Mouse (Mus musculus) liver, embryonic 11.5 days (tissue): Measurements from ENCODE around the gene 4931409K22Rik. TPM values are rescaled to one million over a fixed set of nuclear protein-coding genes. Genes with fewer than 3 reads are reported as not detected.
A peak's percentile ranks its signal among the peaks of the same experiment; 100 is the strongest.

Experiments
- ATAC-seq: fragments of 200-750 bp; cut with Nextera tagmentation; replicated peaks from 2 replicates; pipeline ENCODE4 v1.8.0; 2017; ENCODE audit warnings: moderate number of reproducible peaks, mild to moderate bottlenecking, moderate TSS enrichment, moderate library complexity; ENCODE audit not compliant: low FRiP score
- DNase-seq: peaks from one replicate; pipeline ENCODE4 v3.0.0-alpha.2; 2017; ENCODE audit warnings: low spot score
- H3K27ac ChIP-seq: fragments of 300-500 bp; sonication (generic); 2 replicates; pipeline ENCODE4 v1.5.1; 2014; ENCODE audit warnings: mild to moderate bottlenecking, low read depth, low read length, control low read depth
- H3K27me3 ChIP-seq: fragments of 300-500 bp; sonication (generic); replicated peaks from 2 replicates; pipeline ENCODE4 v1.6.1; 2014; ENCODE audit warnings: low read length, mixed read lengths; ENCODE audit not compliant: control insufficient read depth, insufficient read depth
- H3K36me3 ChIP-seq: fragments of 300-500 bp; sonication (generic); 2 replicates; pipeline ENCODE4 v1.6.1; 2014; ENCODE audit warnings: mild to moderate bottlenecking, low read length, moderate library complexity, mixed read lengths; ENCODE audit not compliant: control insufficient read depth, insufficient read depth
- H3K4me1 ChIP-seq: fragments of 300-500 bp; sonication (generic); replicated peaks from 2 replicates; pipeline ENCODE4 v1.6.1; 2014; ENCODE audit warnings: low read length, mixed read lengths; ENCODE audit not compliant: control insufficient read depth, insufficient read depth
- H3K4me2 ChIP-seq: fragments of 300-500 bp; sonication (generic); 2 replicates; pipeline ENCODE4 v1.6.1; 2014; ENCODE audit warnings: mild to moderate bottlenecking, control low read depth, moderate library complexity
- H3K4me3 ChIP-seq: fragments of 300-500 bp; sonication (generic); 2 replicates; pipeline ENCODE4 v1.5.1; 2014; ENCODE audit warnings: low read depth, low read length, control low read depth
- H3K9ac ChIP-seq: fragments of 300-500 bp; sonication (generic); 2 replicates; pipeline ENCODE4 v1.6.1; 2014; ENCODE audit warnings: low read depth, low read length, control low read depth
- H3K9me3 ChIP-seq: fragments of 300-500 bp; sonication (generic); 2 replicates; pipeline ENCODE4 v1.6.1; 2016; ENCODE audit warnings: low read length, inconsistent platforms, mixed read lengths; ENCODE audit not compliant: control insufficient read depth
- WGBS: fragments of 180-500 bp; shearing (Covaris S2); extraction: QIAGEN DNeasy Blood & Tissue Kit; methylation state at CpG from one replicate; pipeline ENCODE4 v1.1.7; 2014; 5-methylcytosine and 5-hydroxymethylcytosine counted together
- polyA plus RNA-seq: library from polyadenylated mRNA; unstranded; fragments of >200 nt; fragmentation: Nextera tagmentation; extraction: Ambion mirVana; gene quantifications from 2 replicates; pipeline ENCODE4 v1.2.1, GENCODE M21; 2014

Gene 4931409K22Rik
- polyA plus RNA-seq, 1 experiment from 2014 or later, result 0.18 TPM

DNA sequence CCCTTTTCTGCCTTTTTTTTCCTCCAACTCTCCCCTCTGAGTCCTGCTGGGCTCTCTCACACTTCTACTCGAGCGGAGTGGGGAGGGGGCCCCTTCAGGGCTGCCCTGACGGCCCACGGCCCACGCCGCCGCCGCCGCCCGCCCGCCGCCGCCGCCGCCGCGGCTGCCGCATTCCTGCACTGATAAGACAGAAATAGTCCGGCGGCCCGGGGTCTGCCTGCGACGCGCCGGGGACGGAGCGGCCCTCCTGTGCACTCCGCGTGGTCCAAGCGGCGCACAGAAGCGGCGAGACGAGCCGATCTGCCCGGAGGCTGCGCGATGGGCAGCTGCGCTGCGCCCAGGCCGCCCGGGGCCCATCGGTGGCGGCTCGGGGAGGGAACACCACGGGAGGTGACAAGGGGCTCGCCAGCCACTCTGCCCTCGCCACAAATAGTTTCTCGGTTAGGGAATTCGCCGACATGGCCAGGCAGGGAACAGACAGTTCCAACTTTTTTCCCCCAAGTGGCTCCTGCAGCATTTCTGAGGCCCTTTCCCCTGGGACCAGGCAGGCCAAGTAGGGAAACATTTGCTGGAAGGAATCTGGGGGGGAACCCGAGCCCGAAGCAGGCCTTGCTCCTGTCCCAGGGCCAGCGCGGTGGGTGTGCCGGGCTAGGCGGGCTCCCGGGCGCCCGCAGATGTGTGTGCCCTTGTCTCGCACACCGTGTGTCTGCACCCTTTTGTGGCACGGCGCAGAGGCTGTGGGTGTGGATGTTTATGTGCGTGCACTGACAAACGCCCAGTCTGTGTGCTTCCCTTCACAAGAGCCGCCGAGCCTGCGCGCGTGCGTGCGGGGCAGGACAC is 45.5 kb upstream of the 4931409K22Rik start:
- DNase-seq (peak; percentile 73), ATAC-seq (0 out of 2 replicates have a peak, but pooled peaks have one; percentile 8)
- Histone ChIP-seq H3K27me3 (peaks cover 94% of the 10 kb centered on the region), H3K36me3 (no peaks in the 10 kb centered on the region), H3K4me1 (peaks cover 29% of the 10 kb centered on the region), H3K9ac (peak overlapping the region; percentile 68), H3K9me3 (no peaks in the 10 kb centered on the region), H3K4me3 (peak overlapping the region; percentile 55), H3K4me2 (peak overlapping the region; percentile 65), H3K27ac (peak overlapping the region; percentile 62)
- WGBS, result under 1% methylated on average over 72 of the region's 73 CpGs

DNA sequence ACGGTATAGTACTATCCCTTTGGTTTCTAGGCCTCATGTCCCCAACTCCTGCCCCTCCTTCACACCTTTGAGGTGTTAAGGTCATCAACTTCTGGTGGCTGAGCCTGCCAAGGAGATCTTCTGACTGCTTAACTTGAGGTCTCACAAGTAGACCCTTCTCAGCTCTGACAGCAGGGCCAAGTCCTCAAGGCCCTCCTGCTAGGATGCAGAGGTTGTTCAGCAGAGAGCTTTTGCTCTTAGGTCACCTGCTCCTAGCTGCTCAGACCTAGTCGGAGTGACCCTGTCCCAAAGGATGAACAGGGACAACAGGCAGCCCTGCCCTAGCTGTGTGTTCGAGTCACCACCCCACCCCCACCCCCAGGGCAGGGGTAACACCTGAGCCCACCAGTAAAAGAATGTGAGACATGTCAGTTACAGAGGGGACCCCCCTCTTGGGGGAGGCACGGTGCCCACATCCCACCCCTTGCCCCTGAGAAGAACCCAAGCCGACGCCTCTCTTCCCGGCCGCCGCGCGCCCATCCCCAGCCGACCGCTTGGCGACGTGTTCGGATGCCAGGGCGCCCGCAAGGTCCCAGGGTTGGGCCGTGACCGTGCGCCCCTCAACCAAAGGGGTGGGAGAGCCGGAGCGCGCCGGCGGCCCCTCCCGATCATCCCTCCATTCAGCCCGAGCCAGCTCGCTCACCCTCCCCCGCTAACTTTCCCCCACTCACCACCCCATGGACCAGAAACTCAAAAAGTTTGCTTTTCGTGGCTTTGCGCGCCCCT is 44.6 kb upstream of the 4931409K22Rik start:
- Histone ChIP-seq H3K9me3 (no peaks in the 10 kb centered on the region), H3K4me2 (peak overlapping the region; percentile 65), H3K36me3 (no peaks in the 10 kb centered on the region), H3K4me3 (peak overlapping the region; percentile 55), H3K9ac (peak overlapping the region; percentile 68), H3K4me1 (peaks cover 28% of the 10 kb centered on the region), H3K27me3 (peaks cover 85% of the 10 kb centered on the region), H3K27ac (peak overlapping the region; percentile 62)
- no peak for DNase-seq
- 2% methylated on average over 32 of the region's 33 CpGs for WGBS
- ATAC-seq, result no peak

DNA sequence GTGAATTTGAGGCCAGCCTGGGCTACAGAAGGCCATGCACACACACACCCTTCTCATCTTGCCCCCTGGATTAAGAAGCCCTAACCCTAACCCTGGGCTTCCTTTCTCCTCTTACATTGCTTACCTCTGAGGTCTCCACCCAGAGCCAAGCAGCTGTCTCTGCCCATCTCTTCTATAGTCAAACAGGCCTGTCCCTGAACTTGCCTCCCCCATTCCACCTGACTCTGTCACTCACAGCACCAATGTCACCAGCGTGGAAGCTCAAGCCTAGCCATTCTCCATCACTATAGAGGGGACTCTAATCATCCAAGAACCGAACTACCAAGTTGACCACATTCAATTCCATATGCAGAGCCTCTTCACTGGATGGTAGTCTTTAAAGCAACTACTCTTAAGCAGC is 43.6 kb upstream of the 4931409K22Rik start:
- Histone ChIP-seq H3K27ac (no peak overlapping the region), H3K27me3 (peaks cover 75% of the 10 kb centered on the region), H3K4me2 (peak overlapping the region; percentile 65), H3K36me3 (no peaks in the 10 kb centered on the region), H3K9me3 (no peaks in the 10 kb centered on the region), H3K4me3 (no peak overlapping the region), H3K4me1 (peaks cover 22% of the 10 kb centered on the region), H3K9ac (no peak overlapping the region)
- ATAC-seq (no peak), DNase-seq (no peak)
- 43% methylated on average over 2 of the region's 2 CpGs for WGBS

DNA sequence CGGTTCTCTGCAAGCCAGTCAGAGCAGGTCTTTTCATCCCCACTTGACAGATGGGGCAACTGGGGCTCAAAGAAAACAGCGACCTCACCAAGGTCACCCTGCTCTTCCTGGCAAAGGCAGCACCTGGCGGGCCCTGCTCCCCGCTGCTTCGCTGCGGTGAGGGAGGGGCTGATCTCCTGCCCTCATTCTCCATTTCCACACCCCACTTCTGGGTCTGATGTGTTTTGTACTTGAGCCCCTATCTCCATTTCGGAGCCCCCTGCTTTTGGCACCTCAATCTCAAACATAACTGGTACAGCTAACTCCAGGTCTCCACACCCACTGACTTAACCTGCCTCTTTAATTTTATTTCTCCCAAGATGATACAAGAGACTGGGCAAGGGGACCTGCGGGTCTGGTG is 42.5 kb upstream of the 4931409K22Rik start:
- DNase-seq (no peak), ATAC-seq (no peak)
- no peak overlapping the region for H3K27ac ChIP-seq
- no peak overlapping the region for H3K9ac ChIP-seq
- H3K27me3 ChIP-seq, result peaks cover 64% of the 10 kb centered on the region
- H3K36me3 ChIP-seq, result peaks cover 2% of the 10 kb centered on the region; the same call in 1 of the 2 replicates
- 12% methylated on average over 8 of the region's 8 CpGs for WGBS
- H3K4me3 ChIP-seq, result peak overlapping the region; percentile 53
- no peaks in the 10 kb centered on the region for H3K9me3 ChIP-seq
- peaks cover 18% of the 10 kb centered on the region for H3K4me1 ChIP-seq
- H3K4me2 ChIP-seq, result peak overlapping the region; percentile 85

DNA sequence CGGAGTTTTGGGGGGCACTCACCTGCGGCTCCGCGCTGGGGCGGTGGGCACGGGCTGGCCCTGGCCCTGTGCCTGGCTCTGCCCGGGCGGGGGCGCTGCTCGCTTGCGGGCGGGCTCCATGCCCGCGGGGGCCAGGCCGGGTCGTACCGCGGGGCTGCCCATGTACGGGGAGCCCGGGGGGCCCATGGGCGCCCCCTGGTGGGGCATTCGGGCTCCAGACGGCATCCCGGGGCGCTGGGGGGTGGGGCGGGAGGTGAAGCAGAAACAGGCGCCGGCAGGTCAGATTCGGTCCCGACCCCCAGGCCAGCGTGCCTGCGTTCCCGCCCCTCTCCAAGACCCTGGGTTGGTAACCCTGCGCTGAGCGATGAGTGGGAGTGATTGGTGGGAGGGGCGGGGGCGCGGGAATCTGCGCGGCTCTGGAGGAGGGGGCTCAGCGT is 42.0 kb upstream of the 4931409K22Rik start:
- Histone ChIP-seq H3K4me2 (peak overlapping the region; percentile 85), H3K4me3 (peak overlapping the region; percentile 53), H3K36me3 (peaks cover 2% of the 10 kb centered on the region; the same call in 1 of the 2 replicates), H3K27ac (no peak overlapping the region), H3K9ac (peak overlapping the region; percentile 48; the same call in 1 of the 2 replicates), H3K4me1 (peaks cover 15% of the 10 kb centered on the region), H3K27me3 (peaks cover 61% of the 10 kb centered on the region), H3K9me3 (no peaks in the 10 kb centered on the region)
- DNase-seq, result peak; percentile 67
- WGBS, result under 1% methylated on average over 31 of the region's 41 CpGs
- peak; percentile 24 for ATAC-seq

DNA sequence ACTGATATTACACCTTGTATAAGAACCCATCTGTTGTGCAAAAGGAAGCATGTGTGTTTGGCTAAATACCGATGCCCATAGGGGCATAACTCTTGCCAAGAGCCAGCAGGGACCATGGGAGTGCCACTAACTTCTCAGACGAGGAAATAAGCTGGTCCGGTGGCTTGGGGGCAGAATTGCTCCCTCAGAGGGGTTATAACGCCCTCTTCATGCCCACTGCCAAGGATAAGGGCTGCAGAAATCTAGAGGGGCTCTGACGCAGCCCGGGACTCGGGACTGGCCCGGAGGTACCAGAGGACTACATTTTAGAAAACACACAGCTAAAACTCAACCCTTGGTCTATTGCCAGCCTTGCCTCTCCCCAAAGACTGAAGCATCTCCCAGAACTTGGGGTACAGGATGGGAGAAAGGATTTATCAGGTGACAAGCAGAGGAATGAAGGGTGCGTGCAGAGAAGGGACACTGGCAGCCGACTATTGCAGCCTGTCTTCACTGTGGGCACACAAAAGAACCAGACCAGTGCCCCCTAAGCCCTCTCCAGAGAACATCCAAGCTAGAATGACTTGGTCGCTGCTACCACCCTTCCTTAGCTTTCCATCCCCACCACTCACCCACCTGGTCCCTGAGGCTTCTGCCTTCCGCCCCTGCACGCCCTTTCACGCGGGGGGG is 41.4 kb upstream of the 4931409K22Rik start:
- 30% methylated on average over 15 of the region's 15 CpGs for WGBS
- H3K4me3 ChIP-seq, result peak overlapping the region; percentile 53
- peaks cover 57% of the 10 kb centered on the region for H3K27me3 ChIP-seq
- H3K4me2 ChIP-seq, result peak overlapping the region; percentile 85
- no peak for ATAC-seq
- H3K4me1 ChIP-seq, result peaks cover 9% of the 10 kb centered on the region
- peak overlapping the region; percentile 48; the same call in 1 of the 2 replicates for H3K9ac ChIP-seq
- no peaks in the 10 kb centered on the region for H3K9me3 ChIP-seq
- H3K36me3 ChIP-seq, result peaks cover 2% of the 10 kb centered on the region; the same call in 1 of the 2 replicates
- DNase-seq, result no peak
- H3K27ac ChIP-seq, result no peak overlapping the region

DNA sequence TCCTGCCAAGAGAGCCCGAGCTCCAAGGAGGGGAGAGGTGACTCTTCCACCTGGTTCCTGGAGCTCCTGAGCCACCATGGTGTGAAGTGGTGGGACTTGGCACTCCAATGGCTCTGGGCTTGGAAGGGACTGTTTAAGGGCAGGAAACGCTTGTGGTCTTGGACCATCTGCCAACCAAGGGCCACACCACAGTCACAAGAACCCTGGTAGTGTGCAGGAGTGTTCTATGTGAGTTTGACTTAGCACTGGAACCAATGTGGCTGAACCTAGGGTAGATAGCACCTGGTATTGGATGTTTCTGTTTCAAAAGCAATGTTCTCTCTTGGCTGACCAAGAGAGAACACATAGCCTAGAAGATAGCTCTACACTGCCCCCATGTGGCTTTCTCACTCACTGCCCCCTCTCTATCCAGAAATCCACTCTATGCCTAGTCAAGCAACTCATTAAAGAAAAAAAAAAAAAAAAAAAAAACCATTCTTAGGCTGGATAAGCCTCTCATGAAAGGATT is 40.7 kb upstream of the 4931409K22Rik start:
- H3K4me1 ChIP-seq, result peaks cover 7% of the 10 kb centered on the region
- H3K4me2 ChIP-seq, result no peak overlapping the region
- no peak overlapping the region for H3K27ac ChIP-seq
- H3K9me3 ChIP-seq, result no peaks in the 10 kb centered on the region
- peak; percentile 72 for DNase-seq
- peaks cover 5% of the 10 kb centered on the region; the same call in 1 of the 2 replicates for H3K36me3 ChIP-seq
- 62% methylated on average over 2 of the region's 2 CpGs for WGBS
- H3K4me3 ChIP-seq, result no peak overlapping the region
- no peak; the same call in 1 of the 2 replicates for ATAC-seq
- no peak overlapping the region for H3K9ac ChIP-seq
- peaks cover 49% of the 10 kb centered on the region for H3K27me3 ChIP-seq
